ENCODE assay signal across 8 mouse cellular contexts in genomic region chr10:17522026-17522541, GRCm38 (mm10).
A peak's percentile ranks its signal among the peaks of the same experiment; 100 is the strongest.
DNase-seq lines count a peak whose midpoint lies in the region; ATAC-seq and TF ChIP-seq lines count a peak whose summit lies in the region.

No protein-coding gene starts in this region.

- no peaks in the 10 kb centered on the region for H3K27me3 ChIP-seq in kidney, embryonic 14.5 days (ENCODE audit: control insufficient read depth, insufficient read depth, low read length)
- H3K27me3 ChIP-seq in lung, postnatal 0 days (replicated peaks; ENCODE audit: insufficient read depth, low read length) = no peaks in the 10 kb centered on the region

- no peak for TF ChIP-seq EP300 in lung, postnatal 0 days (IDR thresholded peaks at IDR 0.05)

- WGBS in kidney, embryonic 14.5 days = 28% methylated on average over 5 of the region's 5 CpGs
- 22% methylated on average over 5 of the region's 5 CpGs for WGBS in lung, postnatal 0 days

- peak; percentile 60; the same call in 1 of the 2 replicates for ATAC-seq in cerebellum, adult (ENCODE audit: insufficient number of reproducible peaks, low FRiP score, low TSS enrichment)
- ATAC-seq in kidney, embryonic 14.5 days (ENCODE audit: low FRiP score, low TSS enrichment) = no peak
- ATAC-seq in lung, postnatal 0 days = peak; percentile 32
- no peak for ATAC-seq in erythroid progenitor cell, adult 5-6 weeks (replicated peaks; ENCODE audit: low FRiP score, poor library complexity, severe bottlenecking)

- no peak overlapping the region for H3K9ac ChIP-seq in kidney, embryonic 14.5 days (ENCODE audit: low read depth, low read length)
- H3K9ac ChIP-seq in lung, postnatal 0 days (replicated peaks; ENCODE audit: low read depth) = no peak overlapping the region

- no peak overlapping the region for H3K27ac ChIP-seq in left cerebral cortex, adult 2 months
- 0 out of 2 replicates have a peak overlapping the region, but pooled peaks have one; percentile 24 for H3K27ac ChIP-seq in kidney, embryonic 14.5 days (ENCODE audit: low read depth, low read length)
- H3K27ac ChIP-seq in lung, postnatal 0 days (ENCODE audit: low read length) = no peak overlapping the region

- DNase-seq in left cerebral cortex, postnatal 4 days = peak; percentile 48
- no peak for DNase-seq in left cerebral cortex, adult 2 months (ENCODE audit: extremely low spot score in 1 of 2, low spot score in 2 of 2)
- peak; percentile 70 to 74 for DNase-seq in gastrocnemius, adult 8-10 months (ENCODE audit: low spot score in 2 of 2)
- peak; percentile 55 for DNase-seq in lung, postnatal 0 days (ENCODE audit: low spot score)
- DNase-seq in thymus, postnatal 14 days = no peak

- no peaks in the 10 kb centered on the region for H3K9me3 ChIP-seq in kidney, embryonic 14.5 days (ENCODE audit: control insufficient read depth, low read length)
- no peaks in the 10 kb centered on the region for H3K9me3 ChIP-seq in lung, postnatal 0 days (ENCODE audit: low read length)

- H3K4me1 ChIP-seq in kidney, embryonic 14.5 days (ENCODE audit: control insufficient read depth, insufficient read depth, low read length) = peaks cover 6% of the 10 kb centered on the region; the same call in 1 of the 2 replicates
- no peaks in the 10 kb centered on the region for H3K4me1 ChIP-seq in lung, postnatal 0 days (ENCODE audit: insufficient read depth, low read depth, low read length)

- no peak for TF ChIP-seq CTCF in left cerebral cortex, adult 2 months (IDR thresholded peaks at IDR 0.05)
- no peak for TF ChIP-seq CTCF in lung, postnatal 0 days (IDR thresholded peaks at IDR 0.05)

- H3K4me2 ChIP-seq in kidney, embryonic 14.5 days (replicated peaks; ENCODE audit: low read depth, low read length) = no peak overlapping the region
- H3K4me2 ChIP-seq in lung, postnatal 0 days (replicated peaks; ENCODE audit: low read depth, low read length) = no peak overlapping the region

- intact Hi-C loops in left cerebral cortex, postnatal 4 days (cut with DNase I) = no loop called here
- intact Hi-C loops in left cerebral cortex, adult 2 months (cut with DNase I) = no loop called here

- H3K4me3 ChIP-seq in left cerebral cortex, adult 2 months = no peak overlapping the region
- no peak overlapping the region for H3K4me3 ChIP-seq in kidney, embryonic 14.5 days (ENCODE audit: low read length)
- H3K4me3 ChIP-seq in lung, postnatal 0 days (ENCODE audit: low read depth, low read length) = no peak overlapping the region

- no peaks in the 10 kb centered on the region for H3K36me3 ChIP-seq in kidney, embryonic 14.5 days (ENCODE audit: control insufficient read depth, insufficient read depth, low read length)
- H3K36me3 ChIP-seq in lung, postnatal 0 days (ENCODE audit: insufficient read depth, low read length) = no peaks in the 10 kb centered on the region

Comparison
In these comparisons a context has a peak if more than half of its experiments do, and no peak if none do; other contexts are left out.
1. DNase-seq: peak in left cerebral cortex, postnatal 4 days (single experiment), gastrocnemius, adult 8-10 months (2 of 2) and lung, postnatal 0 days (single experiment); none in left cerebral cortex, adult 2 months (0 of 2) and thymus, postnatal 14 days (single experiment).
2. ATAC-seq: peak in cerebellum, adult (single experiment) and lung, postnatal 0 days (single experiment); none in kidney, embryonic 14.5 days (single experiment) and erythroid progenitor cell, adult 5-6 weeks (single experiment).